Mouse (Mus musculus) ES-E14 (cell line): Measurements from ENCODE around the gene Yars. TPM values are rescaled to one million over a fixed set of nuclear protein-coding genes. Genes with fewer than 3 reads are reported as not detected.

Experiments used
- DNase-seq: peaks from one replicate; pipeline ENCODE4 v3.0.0-alpha.2; 2013; ENCODE audit warnings: low read depth, low spot score
- H3K27ac ChIP-seq: 2 replicates; pipeline ENCODE4 v1.5.1; 2012; ENCODE audit warnings: low read depth, mild to moderate bottlenecking, low read length, moderate library complexity, mixed read lengths; ENCODE audit not compliant: poor library complexity, insufficient read depth, severe bottlenecking
- H3K36me3 ChIP-seq: 2 replicates; pipeline ENCODE4 v1.6.1; 2012; ENCODE audit warnings: mild to moderate bottlenecking, low read length, moderate library complexity, mixed read lengths; ENCODE audit not compliant: control insufficient read depth, poor library complexity, insufficient read depth, severe bottlenecking
- H3K4me1 ChIP-seq, 2 experiments: fragments of 150-350 bp in 1 of 2; sonication (generic) in 1 of 2; 2 replicates each; pipeline ENCODE4 v1.6.1; 2012; ENCODE audit warnings: low read length in 2 of 2, mild to moderate bottlenecking in 1 of 2, mixed read lengths in 1 of 2; ENCODE audit not compliant: control insufficient read depth in 2 of 2, insufficient read depth in 2 of 2, poor library complexity in 1 of 2
- H3K4me3 ChIP-seq, 2 experiments: fragments of 150-350 bp in 1 of 2; sonication (generic) in 1 of 2; 2 replicates each; pipeline ENCODE4 v1.5.1; 2012; ENCODE audit warnings: low read length in 2 of 2, low read depth in 1 of 2, mild to moderate bottlenecking in 1 of 2, mixed read lengths in 1 of 2; ENCODE audit not compliant: insufficient read depth in 1 of 2, poor library complexity in 1 of 2, severe bottlenecking in 1 of 2
- H3K9ac ChIP-seq: 2 replicates; pipeline ENCODE4 v1.6.1; 2012; ENCODE audit warnings: low read depth, mild to moderate bottlenecking, low read length, mixed read lengths; ENCODE audit not compliant: poor library complexity, insufficient read depth, severe bottlenecking
- H3K9me3 ChIP-seq: fragments of 150-350 bp; sonication (generic); 2 replicates; pipeline ENCODE4 v1.6.1; 2012; ENCODE audit warnings: low read depth, mild to moderate bottlenecking, low read length; ENCODE audit not compliant: control insufficient read depth, insufficient read depth
- CHD2 ChIP-seq: IDR thresholded peaks from 2 replicates; pipeline ENCODE4 v1.6.1; 2014; ENCODE audit warnings: mild to moderate bottlenecking, low read depth, low read length, inconsistent platforms
- HCFC1 ChIP-seq: IDR thresholded peaks from 2 replicates; pipeline ENCODE4 v1.6.1; 2012; ENCODE audit warnings: low read length, inconsistent platforms, borderline replicate concordance; ENCODE audit not compliant: insufficient read depth
- MAFK ChIP-seq: IDR thresholded peaks from 2 replicates; pipeline ENCODE4 v1.6.1; 2014; ENCODE audit warnings: mild to moderate bottlenecking, low read depth, low read length, inconsistent platforms; ENCODE audit not compliant: insufficient read depth
- ZC3H11A ChIP-seq: IDR thresholded peaks from 2 replicates; pipeline ENCODE4 v1.6.1; 2012; ENCODE audit warnings: low read depth, mild to moderate bottlenecking, inconsistent platforms, low read length, borderline replicate concordance
- ZNF384 ChIP-seq: IDR thresholded peaks from 2 replicates; pipeline ENCODE4 v1.6.1; 2012; ENCODE audit warnings: low read depth, low read length, inconsistent platforms
- in situ Hi-C, 2 experiments: fragments of 600-800 bp; cut with MboI; formaldehyde crosslinking; loops; one replicate each; pipeline ENCODE4 v1.15.1; 2025; ENCODE audit warnings: low sequenced_read_pairs in 2 of 2, inconsistent platforms in 1 of 2; ENCODE audit not compliant: unreplicated experiment in 2 of 2
- total RNA-seq: library from RNA; depleted of rRNA; stranded (reverse); fragments of 300-350 nt; gene quantifications from 2 replicates; pipeline ENCODE4 v1.2.3, GENCODE M21; 2012

Gene Yars
- total RNA-seq, 1 experiment = 125 TPM

- peak overlapping the region; percentile 66; the same call in 1 of the 2 replicates for H3K9ac ChIP-seq
- peaks cover 58% of the 10 kb centered on the region for H3K36me3 ChIP-seq
- peak overlapping the region; percentile 52 to 60; a peak in 3 of 4 replicates for H3K4me3 ChIP-seq
- in situ Hi-C loops = loop anchor here in 1 of 2 experiments (5.0 kb wide), 1 partner anchor 54 kb away; no protein-coding TSS in a partner anchor
- H3K9me3 ChIP-seq = no peaks in the 10 kb centered on the region
- no peak for TF ChIP-seq ZC3H11A
- TF ChIP-seq HCFC1 = no peak
- TF ChIP-seq CHD2 = no peak
- no peak for TF ChIP-seq ZNF384
- no peak for TF ChIP-seq MAFK
- 0 out of 2 replicates have a peak overlapping the region, but pooled peaks have one; percentile 22 for H3K27ac ChIP-seq
- peaks cover 16 to 56% of the 10 kb centered on the region in 2 experiments for H3K4me1 ChIP-seq
- no peak for DNase-seq
Measured at GRCm38 (mm10) chr4:129223421-129224281, 34.1 kb downstream of the Yars start.

GRCm38 (mm10) chr4:129225315-129225714 is 35.8 kb downstream of the Yars start:
- Histone ChIP-seq H3K9me3 (no peaks in the 10 kb centered on the region), H3K4me3 (no peak overlapping the region), H3K9ac (no peak overlapping the region), H3K27ac (no peak overlapping the region), H3K4me1 (peaks cover 15 to 57% of the 10 kb centered on the region in 2 experiments), H3K36me3 (peaks cover 47% of the 10 kb centered on the region)
- no peak for TF ChIP-seq HCFC1
- TF ChIP-seq ZNF384 = no peak
- TF ChIP-seq ZC3H11A = no peak
- no peak for TF ChIP-seq CHD2
- TF ChIP-seq MAFK = no peak
- no peak for DNase-seq
- in situ Hi-C loops = no loop called here

GRCm38 (mm10) chr4:129226441-129226963 is 36.9 kb downstream of the Yars start:
- Histone ChIP-seq H3K4me1 (peaks cover 18 to 50% of the 10 kb centered on the region in 2 experiments), H3K36me3 (peaks cover 35% of the 10 kb centered on the region; the same call in 1 of the 2 replicates), H3K27ac (peak overlapping the region; percentile 35; the same call in 1 of the 2 replicates), H3K9me3 (no peaks in the 10 kb centered on the region), H3K4me3 (peak overlapping the region; percentile 14 to 67), H3K9ac (no peak overlapping the region)
- DNase-seq = no peak
- TF ChIP-seq MAFK (peak; percentile 90), HCFC1 (no peak), CHD2 (no peak)
- in situ Hi-C loops = no loop called here

GRCm38 (mm10) chr4:129227170-129227984 is 37.8 kb downstream of the Yars start:
- peak overlapping the region; percentile 12; the same call in 1 of the 2 replicates for H3K9ac ChIP-seq
- no peak for DNase-seq
- TF ChIP-seq ZC3H11A = no peak
- TF ChIP-seq ZNF384 = no peak
- TF ChIP-seq CHD2 = no peak
- TF ChIP-seq HCFC1 = no peak
- TF ChIP-seq MAFK = no peak
- H3K27ac ChIP-seq = peak overlapping the region; percentile 78
- in situ Hi-C loops = no loop called here
- peak overlapping the region; percentile 57 to 67 for H3K4me3 ChIP-seq
- H3K36me3 ChIP-seq = peaks cover 33% of the 10 kb centered on the region; the same call in 1 of the 2 replicates
- no peaks in the 10 kb centered on the region for H3K9me3 ChIP-seq
- peaks cover 18 to 48% of the 10 kb centered on the region in 2 experiments for H3K4me1 ChIP-seq
